Mouse (Mus musculus) gastrocnemius, adult 18-20 months (tissue): ENCODE measurements around the gene Larp7. TPM values are rescaled to one million over a fixed set of nuclear protein-coding genes. Genes with fewer than 3 reads are reported as not detected.

Experiments used
- DNase-seq: peaks from one replicate; pipeline ENCODE4 v3.0.0; 2021; ENCODE audit warnings: low spot score
- microRNA-seq: library from miRNA; unstranded; fragments of <30 nt; microRNA quantifications from one replicate; pipeline ENCODE4 v1.2.0, GENCODE M21; 2021
- total RNA-seq, 2 experiments: library from RNA; stranded (reverse); gene quantifications; 2 replicates each; pipeline ENCODE4 v1.2.3; 2021

Larp7 gene
- total RNA-seq, 2 experiments from 2014 or later: 8.2 to 12.7 TPM

DNA sequence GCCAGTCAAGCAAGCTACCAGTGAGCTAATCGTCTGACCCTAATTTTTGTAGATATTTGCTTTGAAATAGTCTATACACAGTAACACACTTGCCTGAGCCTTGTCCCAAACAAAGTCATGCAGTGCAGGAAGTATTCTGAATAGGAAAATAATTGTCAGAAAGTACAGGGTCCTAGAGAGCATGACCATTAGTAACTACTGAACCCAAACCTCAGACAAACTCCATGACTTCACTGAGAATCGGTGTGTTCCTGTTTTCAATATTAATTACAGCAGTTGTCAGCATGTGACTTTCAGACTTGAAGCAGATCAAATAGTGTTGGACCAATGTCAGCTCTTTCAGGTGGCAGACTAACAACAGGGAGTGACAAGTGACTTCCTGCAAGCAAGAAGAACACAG lies 39.5 kb downstream of the Larp7 start:
- DNase-seq: no peak

DNA sequence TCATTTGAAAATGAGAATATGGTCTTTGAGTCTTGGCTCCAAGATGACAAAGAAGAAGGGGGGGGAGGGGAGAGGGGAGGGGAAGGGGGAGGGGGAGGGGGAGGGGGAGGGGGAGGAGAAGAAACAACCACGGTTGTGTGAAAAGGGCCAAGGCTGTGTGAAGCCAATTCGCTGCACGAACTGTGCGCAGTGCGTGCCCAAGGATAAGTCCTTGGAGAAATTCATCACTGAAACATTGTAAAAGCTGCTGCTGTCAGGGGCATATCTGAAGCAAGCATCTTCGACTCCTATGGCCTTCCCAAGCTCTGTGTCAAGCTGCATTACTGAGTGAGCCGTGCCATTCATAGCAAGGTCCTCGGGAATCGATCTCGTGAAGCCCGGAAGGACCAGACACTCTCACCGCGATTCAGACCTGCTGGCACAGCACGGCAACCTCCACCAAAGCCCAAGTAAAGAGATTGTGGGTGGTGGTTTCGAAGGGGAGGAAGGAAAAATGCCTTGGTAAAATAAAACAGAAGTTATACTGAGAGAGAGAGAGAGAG lies 40.3 kb downstream of the Larp7 start:
- no peak for DNase-seq

DNA sequence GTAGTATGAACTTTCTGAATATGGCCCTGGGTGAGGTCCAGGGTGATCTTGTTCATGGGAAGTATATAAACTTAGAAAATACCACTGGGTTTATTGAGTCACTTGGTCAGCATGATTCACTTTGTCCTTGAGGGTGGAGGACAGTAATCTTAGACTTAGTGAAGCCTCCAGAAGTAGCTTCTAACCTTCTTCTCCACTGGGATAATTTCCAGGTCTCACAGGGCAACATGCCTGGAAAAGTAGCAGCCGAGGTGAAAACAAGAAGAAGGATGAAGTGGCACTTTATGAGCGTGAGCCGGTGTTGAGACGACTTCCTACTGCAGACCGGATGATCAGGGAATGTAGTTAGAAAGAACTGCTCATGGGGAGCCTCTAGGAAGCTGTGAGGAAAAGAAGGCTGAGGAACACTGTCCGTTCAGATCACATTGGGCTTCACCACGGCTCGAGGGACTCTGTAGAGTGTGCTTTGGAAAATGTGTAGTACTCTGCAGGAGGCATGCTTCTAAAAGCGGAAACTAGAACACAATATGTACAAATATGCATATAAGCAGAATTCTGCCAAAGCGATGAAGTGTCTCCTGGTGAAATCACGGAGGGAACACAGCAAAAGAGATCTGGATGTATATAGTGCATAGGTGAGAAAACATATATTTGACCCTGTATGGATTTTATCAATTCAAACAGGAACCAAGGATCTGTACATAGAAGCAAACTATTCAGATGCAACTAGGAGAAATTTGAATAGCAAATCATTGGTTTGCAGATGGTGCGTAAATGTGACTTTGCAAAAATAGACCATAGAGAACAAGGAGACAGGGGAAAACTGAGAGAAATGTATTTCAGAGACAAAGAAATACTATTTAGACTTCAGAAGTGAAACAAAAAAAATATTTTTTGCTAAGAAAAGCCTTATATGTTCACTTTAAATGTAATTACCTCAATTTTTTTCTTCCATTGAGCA lies 41.1 kb downstream of the Larp7 start:
- DNase-seq: peak; percentile 80

DNA sequence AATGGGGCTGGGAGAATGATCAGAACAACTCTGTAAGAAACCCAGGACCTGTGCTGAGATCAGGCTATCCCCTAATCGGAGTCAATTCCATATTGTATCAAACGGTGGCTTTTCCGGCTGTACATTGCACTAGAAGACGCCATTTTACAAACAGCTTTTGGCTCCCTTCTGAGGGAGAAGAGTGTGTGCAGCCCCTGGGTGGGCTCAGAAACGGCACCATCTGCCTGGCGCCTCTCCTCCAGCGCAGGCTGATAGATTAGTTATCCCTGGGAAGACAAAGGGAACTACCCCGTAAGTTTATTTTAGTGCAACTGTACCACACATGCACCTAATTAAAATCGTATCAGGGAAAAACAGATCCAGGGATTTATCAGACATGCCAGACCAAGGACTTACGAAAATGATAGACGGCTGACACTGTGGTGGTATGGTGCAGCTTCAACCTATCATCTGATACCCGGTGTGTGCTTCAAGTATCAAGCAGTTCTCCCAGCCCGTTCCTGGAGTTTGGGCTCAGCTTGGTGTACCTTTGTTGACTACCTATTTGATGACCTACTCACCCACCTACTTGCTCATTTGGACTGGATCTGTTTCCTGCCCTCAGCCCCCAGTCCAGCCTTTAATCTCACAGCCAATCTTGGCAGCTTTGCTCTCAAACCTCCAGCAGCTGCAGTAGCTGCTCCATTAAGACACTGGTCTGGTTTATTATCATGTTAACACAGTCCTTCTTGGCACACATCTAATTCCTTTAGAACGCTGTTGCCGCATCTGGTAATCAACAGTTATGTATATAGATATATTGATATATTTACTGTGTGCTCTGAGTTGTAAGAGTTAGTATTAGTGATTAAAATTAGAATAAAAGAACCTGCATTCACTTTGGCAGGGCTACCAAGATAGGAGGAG lies 45.0 kb downstream of the Larp7 start:
- no peak for DNase-seq

DNA sequence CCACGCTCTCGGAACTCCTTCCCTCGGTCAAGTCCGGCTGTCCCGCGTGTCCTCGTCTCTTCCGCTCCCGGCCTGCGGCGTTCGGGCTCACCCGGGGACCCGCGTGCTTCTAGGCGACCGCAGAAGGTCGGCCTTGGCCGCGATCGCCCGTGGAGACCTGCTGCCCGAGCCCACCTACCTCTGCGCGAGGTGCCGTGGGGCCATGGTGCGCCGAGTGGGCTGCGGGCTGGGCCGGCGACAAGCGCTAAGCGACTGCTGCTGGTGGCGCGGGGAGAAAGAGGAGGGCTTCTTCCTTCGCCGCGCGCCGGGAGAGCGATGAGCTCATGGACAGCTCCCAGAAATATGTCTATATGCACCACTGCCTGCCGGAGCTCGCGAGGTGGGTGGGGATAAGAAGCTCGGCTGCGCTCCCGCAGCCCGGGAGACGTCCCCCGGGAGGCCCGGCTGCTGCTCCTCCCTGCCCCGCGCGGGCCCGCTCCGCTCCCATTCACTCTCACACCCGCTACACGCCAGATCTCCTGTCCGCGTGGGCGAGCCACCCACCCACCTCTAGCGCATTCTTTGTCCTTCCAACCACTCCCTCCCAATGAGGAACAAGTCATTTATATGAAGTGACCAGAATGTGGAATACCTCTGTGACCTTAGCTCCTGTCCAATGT lies 54.3 kb downstream of the Larp7 start, which contains the start of gene Ank2:
Ank2 (minus strand) TSS at position 609 of the 659 bp plus-strand sequence.
- no peak for DNase-seq

DNA sequence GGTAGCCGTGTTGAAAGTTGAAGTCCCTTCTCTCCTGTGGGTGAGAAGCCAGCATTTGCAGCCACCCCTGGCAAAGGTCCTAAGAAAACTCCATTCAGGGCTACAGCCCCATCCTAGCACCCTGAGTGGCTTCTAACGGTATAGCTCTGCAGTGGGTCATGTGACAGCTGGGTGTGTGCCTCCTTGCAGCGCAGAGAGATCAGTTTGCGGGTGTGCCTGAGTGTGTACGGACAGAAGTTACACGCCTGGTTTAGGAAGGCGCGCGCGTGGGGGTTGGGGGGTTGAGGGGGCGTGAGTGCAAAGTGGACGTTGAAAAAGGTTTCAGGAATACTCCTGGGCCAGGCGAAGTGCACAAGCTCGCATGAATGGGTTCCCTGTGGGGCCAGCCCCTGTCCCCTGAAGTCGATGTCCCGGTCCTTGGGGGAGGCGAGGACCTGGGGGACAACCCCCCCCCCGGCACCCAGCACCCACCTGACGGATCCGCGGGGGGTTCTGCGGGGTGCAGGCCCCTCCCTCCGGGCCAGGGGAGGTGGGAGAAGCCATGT lies 54.9 kb downstream of the Larp7 start:
- DNase-seq: peak; percentile 19

DNA sequence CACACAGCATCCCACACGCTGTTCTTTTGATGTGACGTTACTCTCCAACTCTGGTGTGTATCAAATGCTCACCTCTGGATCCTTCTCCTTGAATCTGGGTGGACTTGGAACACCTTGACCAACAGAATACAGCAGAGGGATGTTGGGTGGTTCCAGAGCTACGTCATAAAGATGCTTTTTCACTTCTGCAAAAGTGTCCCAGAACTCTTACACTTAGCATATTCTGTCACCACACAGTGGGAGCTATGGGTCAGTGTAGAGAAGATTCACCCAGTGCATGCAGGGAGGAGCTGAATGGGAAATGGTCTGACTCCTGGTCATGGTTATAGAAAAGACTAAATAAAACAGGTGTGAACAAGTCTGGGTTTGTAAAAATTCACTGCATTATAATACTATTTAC lies 60.5 kb downstream of the Larp7 start:
- DNase-seq: no peak

DNA sequence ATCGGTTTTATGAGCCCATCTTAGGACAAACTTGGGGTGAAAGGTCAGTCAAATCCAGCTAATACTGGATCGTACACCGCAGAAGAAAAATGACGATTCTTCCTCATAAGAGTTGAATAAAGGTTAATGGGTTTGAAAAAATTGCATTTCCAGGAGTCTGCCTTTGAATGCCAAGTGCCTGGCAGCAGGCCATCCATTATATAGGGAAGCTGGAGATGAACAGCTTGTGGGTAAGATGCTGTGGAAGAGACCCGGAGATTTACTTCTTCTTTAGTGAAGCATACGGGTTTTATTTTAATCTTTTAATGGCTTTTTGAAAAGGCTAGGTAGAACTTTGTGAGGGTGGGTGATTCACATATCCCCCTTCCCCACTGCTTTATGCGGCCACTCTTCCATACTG lies 65.8 kb downstream of the Larp7 start:
- DNase-seq: no peak

Small RNA genes within 50 kb of the gene (microRNA-seq; reads per million reads assigned to microRNA genes)
- gene Mir302a (not detected), gene Mir302b (not detected), gene Mir302c (not detected), gene Mir302d (1.4 reads per million), gene Mir367 (not detected)

Other genes with a start within 250 kb of the Larp7 start
- 100 to 1,000 TPM in 1 of 2 experiments, 10 to 100 TPM in 1; 91.2 to 119 TPM for gene Ank2, start 54.0 kb downstream of the Larp7 start, total RNA-seq
- gene Zgrf1, start 140 bp upstream of the Larp7 start, total RNA-seq: under 1 TPM; 0.82 to 0.88 TPM
- gene Neurog2, start 79.8 kb upstream of the Larp7 start, total RNA-seq: not detected
- 1 to 10 TPM; 1.9 to 2.1 TPM for gene Alpk1, start 227.2 kb upstream of the Larp7 start, total RNA-seq
- 1 to 10 TPM; 1.1 to 2.9 TPM for gene Tifa, start 236.5 kb upstream of the Larp7 start, total RNA-seq